Mouse (Mus musculus) brain, embryonic 14.5 days (tissue): ENCODE results near the gene Hltf. TPM values are rescaled to one million over a fixed set of nuclear protein-coding genes. Genes with fewer than 3 reads are reported as not detected.
"Not testable (repeated sequence)": the region's sequence is repeated elsewhere in the genome, so short reads cannot be mapped to it uniquely, and the experiment has no call there.

ENCODE experiments used
- DNase-seq: peaks from one replicate; pipeline ENCODE4 v3.0.0-alpha.2; 2011; ENCODE audit warnings: low read depth
- CTCF ChIP-seq: fragments of 200-500 bp; IDR thresholded peaks from 2 replicates; pipeline ENCODE4 v1.5.1; 2012; ENCODE audit warnings: inconsistent platforms, mild to moderate bottlenecking, moderate library complexity, borderline replicate concordance; ENCODE audit not compliant: insufficient read depth, insufficient read length; ENCODE audit errors: extremely low read depth
- POLR2A ChIP-seq: fragments of 200-500 bp; IDR thresholded peaks from 2 replicates; pipeline ENCODE4 v1.6.1; 2012; ENCODE audit warnings: mild to moderate bottlenecking, inconsistent platforms, borderline replicate concordance; ENCODE audit not compliant: poor library complexity, insufficient read depth, insufficient read length, severe bottlenecking; ENCODE audit errors: extremely low read depth
- polyA plus RNA-seq: library from polyadenylated mRNA; depleted of rRNA; stranded (reverse); fragments of >200 nt; gene quantifications from 2 replicates; pipeline ENCODE4 v1.2.3, GENCODE M21; 2012; rRNA removed

Hltf gene
- polyA plus RNA-seq: 15.6 and 16.6 TPM in 2 replicates

DNA sequence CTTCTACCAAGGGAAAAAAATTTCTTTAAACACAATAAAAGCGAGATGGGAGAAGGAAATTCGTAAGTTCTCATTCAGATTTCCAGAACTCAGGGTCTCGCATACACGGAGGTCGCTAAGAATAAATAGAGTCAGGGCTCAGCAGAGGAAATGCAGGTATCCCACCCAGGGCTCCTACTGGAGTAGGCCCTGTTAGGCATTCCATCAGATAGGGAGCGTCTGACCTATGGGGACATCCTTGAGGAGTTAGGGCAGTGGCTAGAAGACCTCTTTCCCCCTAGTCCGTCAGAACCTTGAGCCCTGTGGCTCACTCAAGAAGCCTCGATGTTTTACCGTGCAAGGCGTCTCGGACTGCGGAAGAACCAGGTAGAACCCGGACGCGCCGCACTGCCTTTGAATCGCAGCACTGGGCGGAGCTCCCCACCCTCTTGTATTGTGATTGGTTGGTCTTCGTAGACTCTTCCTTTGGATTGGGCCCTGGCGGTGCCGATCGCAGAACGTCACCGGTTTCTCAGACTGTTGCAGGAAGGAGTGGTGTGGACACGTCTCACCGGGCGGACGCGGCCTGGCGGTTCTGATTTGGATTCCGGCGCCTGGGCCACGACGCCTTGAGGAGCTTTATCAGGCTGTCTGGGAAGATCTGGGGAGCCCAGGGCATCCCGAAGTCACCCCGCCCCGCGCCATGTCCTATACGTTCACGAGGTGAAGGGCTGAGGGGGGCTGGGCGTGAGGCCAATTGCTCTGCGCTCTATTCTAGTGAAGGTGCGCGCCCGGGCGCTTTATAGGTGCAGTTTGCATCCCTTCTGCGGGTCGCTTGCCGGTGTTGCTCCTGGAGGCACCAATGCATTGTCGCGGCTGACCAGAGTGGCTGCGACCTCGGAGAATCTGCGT is at the start of gene Hltf:
Gene Hltf (plus strand): TSS at position 506 of the 891 bp plus-strand sequence.
- DNase-seq: peak; percentile 98
- TF ChIP-seq POLR2A: peak; percentile 43; the same call in 1 of the 2 replicates
- TF ChIP-seq CTCF: no peak

DNA sequence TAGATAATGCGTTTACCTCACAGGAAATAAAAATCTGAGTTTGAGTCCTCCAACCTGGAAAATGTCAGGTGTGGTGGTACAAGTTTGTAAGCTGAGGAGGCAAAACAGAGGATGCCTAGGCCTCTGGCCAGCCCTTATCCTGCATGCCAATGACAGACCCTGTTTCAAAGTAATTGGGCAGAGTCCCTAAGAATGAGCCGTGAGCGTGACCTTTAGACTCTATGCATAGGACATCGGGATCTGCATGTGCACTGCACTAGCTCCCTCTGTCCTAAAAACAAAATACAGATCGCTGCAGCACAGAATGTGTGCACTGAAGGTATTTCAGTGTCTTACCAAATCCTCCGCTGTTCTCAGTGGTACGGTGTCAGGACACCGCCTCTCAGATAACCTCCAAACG is 47.1 kb upstream of the Hltf start:
- TF ChIP-seq POLR2A (no peak), CTCF (no peak)

DNA sequence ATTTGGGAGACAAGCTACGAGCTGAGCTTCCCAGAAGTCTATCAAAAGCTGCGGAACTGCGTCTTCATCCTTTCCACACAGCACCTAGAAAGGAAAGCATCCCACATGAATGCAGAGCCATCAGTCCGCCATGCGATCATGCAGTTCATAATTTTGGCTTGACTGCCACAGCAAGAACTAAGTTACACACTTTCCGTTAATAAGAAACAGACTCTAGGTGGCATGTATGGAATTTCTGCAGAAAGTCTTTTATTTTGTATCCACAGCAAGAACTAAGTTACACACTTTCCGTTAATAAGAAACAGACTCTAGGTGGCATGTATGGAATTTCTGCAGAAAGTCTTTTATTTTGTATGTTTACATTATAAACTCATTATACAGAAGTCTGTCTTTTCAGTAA is 46.7 kb upstream of the Hltf start:
- DNase-seq: not testable (repeated sequence)

More for the DNA sequence above, 47.1 kb upstream of the Hltf start:
- DNase-seq: no peak

DNA sequence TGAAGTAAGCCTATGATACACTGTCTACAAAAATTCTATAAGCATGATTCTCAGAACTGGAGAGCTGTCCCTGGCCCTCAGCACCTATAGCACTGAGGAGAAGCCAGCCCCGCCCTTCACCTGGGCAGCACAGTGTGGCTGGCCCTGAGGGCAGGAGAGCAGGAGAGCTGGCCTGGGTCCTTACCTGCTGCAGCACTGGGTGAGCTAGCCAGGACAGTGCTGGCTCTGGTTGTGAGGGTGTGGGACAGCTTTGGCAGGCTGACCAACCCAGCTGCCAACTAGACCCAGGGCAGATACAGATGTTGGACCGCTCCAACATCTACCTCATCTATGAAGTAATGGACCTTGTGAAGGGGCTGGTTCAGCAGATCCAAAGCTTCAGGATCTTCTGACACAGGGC is 43.2 kb upstream of the Hltf start:
- no peak for TF ChIP-seq POLR2A
- TF ChIP-seq CTCF: no peak
- DNase-seq: no peak

DNA sequence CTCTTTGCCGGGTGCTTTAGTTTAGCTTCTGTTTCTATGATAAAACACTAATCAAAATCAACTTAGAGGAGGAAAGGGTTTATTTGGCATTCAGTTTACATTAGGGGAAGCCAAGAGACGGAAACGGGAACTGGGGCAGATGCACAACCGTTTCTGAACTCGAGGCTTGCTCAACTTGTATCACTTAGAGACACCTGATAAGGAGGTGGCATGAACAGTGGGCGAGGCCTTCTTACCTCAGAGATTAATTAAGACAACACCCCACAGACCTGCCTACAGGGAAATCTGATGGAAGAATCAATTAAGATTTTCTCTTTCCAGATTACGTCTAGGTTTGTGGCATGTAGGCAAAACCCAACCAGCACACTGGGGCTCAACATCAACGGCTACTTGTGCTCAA is 39.5 kb upstream of the Hltf start:
- no peak for TF ChIP-seq CTCF
- TF ChIP-seq POLR2A: no peak
- DNase-seq: no peak

DNA sequence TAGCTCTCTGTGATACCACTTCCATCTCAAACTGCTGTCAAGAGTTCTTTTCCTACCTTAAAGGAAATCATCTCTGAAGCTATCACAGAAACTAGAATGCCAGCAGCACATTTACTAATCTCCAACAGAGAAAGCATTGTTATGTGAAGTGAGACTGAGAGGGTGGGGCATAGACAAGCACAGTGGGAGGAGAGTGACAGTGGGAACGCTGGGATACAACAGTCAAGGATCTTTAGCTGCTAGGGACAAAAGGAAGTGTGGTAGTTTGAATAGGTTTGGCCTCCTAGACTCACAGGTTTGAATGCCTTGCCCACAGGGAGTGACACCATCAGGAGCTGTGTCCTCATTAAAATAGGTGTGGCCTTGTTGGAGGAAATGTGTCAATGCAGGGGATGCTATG is 33.8 kb upstream of the Hltf start:
- DNase-seq: no peak
- TF ChIP-seq POLR2A (no peak), CTCF (no peak)

DNA sequence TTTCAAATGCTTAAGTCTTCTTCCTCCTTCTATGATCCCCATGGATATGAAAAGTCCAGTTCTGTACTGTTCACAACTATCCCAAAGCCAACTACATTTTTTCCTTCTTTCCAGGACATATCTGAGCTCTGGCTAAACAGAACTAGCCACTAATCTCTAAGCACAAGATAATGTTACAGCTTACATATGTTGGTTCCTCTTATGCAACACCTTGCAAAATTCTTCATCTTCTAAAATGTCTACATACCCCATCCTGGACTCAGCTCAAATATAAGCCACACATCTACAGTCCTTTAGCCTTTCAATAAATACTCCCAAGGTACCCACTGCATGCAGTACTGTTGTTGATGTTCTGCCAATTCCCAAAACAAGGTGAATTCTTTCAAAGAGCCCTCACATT is 31.1 kb upstream of the Hltf start:
- TF ChIP-seq POLR2A (no peak), CTCF (no peak)
- no peak for DNase-seq

DNA sequence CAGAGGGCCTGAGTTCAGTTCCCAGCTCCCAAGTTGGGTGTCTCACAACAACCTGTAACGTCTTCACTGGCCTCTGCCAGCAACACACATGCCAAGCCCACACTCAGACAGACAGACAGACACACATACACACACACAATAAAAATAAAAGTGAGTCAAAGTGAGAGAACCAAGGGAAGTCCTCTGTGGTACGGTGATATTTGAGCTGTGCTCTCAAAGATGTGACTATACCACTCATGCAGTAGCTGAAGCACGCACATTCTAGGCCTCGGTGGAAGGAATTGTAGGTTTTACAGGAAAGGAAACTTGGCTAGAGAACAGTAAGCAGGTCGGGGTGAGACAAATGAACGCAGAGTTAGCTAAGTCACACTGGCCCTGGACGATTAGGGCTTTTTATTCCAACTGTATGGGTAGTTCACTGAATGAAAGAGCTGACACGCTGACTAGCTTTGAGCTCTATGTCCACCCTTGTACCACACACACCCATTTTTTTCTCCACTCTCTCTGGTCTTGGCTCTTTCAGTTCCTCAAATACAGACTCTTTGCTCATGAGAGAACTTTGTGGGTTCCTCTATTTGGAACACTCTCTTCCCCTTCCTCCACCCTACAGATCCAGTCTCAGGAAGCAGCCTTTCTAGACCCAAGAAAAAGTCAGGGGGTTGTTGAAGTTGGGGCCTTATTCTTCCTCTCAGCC is 30.5 kb upstream of the Hltf start:
- no peak for DNase-seq
- no peak for TF ChIP-seq CTCF
- no peak for TF ChIP-seq POLR2A

DNA sequence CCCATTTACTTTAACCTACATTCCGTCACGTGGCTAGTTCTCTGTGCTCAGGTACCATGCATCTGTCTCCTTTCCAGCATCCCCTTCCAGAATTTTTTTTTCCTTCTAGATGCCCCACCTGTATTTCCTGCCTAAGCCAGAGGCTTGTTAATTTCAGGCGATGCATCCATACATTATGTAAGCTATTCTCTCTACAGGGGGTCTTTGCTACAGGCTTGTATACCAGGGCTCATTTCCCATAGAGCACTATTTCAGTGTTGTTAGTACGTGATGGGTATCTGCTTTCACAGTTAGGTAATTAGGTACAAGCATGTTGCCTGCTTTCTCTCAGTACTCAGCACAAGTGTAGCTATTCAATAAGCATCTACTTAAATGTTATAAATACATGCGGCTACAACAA is 29.8 kb upstream of the Hltf start:
- no peak for DNase-seq
- TF ChIP-seq CTCF (no peak), POLR2A (no peak)

DNA sequence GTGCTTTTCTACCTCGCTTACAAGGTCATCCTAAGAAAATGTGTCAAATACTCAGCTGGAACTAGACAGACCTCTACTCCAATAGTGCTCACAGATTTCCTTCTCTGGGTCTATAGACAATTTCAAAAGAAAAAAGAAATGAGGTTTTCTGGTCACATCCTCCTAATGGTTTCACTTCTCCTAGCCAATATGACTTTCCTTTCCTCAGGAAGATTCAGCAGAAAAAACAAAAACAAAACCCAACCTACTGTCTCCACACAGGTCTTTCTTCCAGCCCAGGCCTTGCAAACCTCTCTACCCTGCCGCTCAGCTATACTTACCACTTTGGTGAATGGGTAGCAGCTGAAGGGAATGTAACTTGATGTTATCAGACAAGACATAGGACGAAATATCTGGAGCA is 29.0 kb upstream of the Hltf start:
- no peak for TF ChIP-seq CTCF
- no peak for TF ChIP-seq POLR2A
- no peak for DNase-seq

DNA sequence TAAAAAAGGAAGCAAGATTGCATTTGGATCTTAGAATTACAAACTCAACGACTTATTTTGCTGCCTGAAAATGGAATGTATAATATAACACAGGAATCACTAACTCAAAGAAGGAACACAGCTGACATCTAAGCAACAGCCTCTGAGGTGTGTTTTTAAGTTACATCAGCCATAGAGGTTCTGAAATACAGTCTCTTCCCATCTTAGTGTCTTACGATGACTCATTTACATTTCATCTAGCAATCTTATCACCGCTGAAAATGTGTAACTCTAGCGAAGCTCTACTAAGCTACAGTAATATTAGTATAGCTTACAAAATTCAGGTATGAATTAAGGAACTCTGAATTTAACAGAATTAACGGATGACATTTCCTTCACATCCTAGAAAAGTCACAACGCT is 26.8 kb upstream of the Hltf start:
- TF ChIP-seq CTCF: no peak
- TF ChIP-seq POLR2A: no peak

DNA sequence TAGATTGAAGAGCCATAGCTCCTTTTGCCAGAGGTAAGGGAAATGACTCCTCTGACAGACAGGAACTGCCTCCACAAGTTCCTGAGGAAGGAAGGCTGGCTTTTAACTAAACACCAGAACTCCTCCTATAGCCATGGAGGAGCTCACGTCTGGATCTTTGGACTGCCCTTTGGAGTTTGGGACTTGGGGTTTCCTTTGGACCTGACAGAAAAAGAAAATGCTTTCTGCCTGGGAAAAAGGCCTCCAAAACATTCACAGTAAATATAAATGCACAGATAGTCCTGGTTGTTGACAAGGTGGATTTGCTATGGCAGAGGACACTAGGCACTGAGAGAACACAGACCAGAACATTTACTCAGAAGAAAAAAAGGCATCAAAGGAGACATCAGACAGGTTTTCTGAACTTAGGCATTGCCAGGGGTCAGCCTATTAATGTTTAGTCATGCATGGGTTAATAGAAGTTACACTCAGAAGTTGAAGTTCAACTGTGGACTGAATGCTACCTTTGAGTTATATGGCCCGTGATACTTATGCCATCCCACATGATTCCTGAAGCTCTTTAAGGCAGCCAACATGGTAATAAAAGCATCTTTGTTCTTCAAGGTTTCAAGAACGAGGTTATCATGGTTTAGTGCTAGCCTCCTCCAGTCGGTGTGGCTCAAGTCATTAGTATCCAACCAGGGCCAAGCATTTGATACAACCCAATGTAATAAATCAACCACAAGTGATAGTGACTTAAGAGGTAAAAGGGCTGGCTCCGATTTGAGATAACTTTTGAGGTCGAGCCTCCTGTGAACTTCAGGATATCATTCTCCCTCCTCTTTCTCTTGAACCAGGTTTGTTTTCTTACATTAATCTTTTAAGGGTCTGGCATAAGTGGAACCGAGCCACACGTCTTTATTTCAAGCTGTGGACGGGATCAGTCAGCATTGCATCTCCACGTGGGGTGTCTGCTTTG is 23.6 kb upstream of the Hltf start:
- TF ChIP-seq POLR2A (no peak), CTCF (no peak)
- no peak for DNase-seq

More for the DNA sequence above, 26.8 kb upstream of the Hltf start:
- no peak for DNase-seq
